Mouse (Mus musculus) embryonic facial prominence, embryonic 11.5 days (tissue): ENCODE results near the gene Prlr. TPM values are rescaled to one million over a fixed set of nuclear protein-coding genes. Genes with fewer than 3 reads are reported as not detected.

ENCODE experiments used
- ATAC-seq: fragments of 200-750 bp; cut with Nextera tagmentation; replicated peaks from 2 replicates; pipeline ENCODE4 v1.8.0; 2017; ENCODE audit warnings: low read depth; ENCODE audit not compliant: insufficient number of reproducible peaks, low FRiP score, low TSS enrichment
- DNase-seq: peaks from one replicate; pipeline ENCODE4 v3.0.0-alpha.2; 2015; ENCODE audit warnings: low spot score
- H3K27ac ChIP-seq: fragments of 300-500 bp; sonication (generic); replicated peaks from 2 replicates; pipeline ENCODE4 v1.5.1; 2014; ENCODE audit warnings: mild to moderate bottlenecking, low read depth, low read length, control low read depth
- H3K27me3 ChIP-seq: fragments of 300-500 bp; sonication (generic); 2 replicates; pipeline ENCODE4 v1.6.1; 2014; ENCODE audit warnings: mild to moderate bottlenecking, low read length, moderate library complexity, mixed read lengths; ENCODE audit not compliant: control insufficient read depth, insufficient read depth
- H3K36me3 ChIP-seq: fragments of 300-500 bp; sonication (generic); replicated peaks from 2 replicates; pipeline ENCODE4 v1.6.1; 2014; ENCODE audit warnings: low read depth, mild to moderate bottlenecking, low read length, moderate library complexity, mixed read lengths; ENCODE audit not compliant: control insufficient read depth, insufficient read depth
- H3K4me1 ChIP-seq: fragments of 300-500 bp; sonication (generic); 2 replicates; pipeline ENCODE4 v1.6.1; 2014; ENCODE audit warnings: low read length, mixed read lengths; ENCODE audit not compliant: control insufficient read depth, insufficient read depth
- H3K4me2 ChIP-seq: fragments of 300-500 bp; sonication (generic); 2 replicates; pipeline ENCODE4 v1.6.1; 2014; ENCODE audit warnings: low read depth, mild to moderate bottlenecking, control low read depth, low read length, moderate library complexity
- H3K4me3 ChIP-seq: fragments of 300-500 bp; sonication (generic); 2 replicates; pipeline ENCODE4 v1.5.1; 2014; ENCODE audit warnings: low read depth, low read length, control low read depth
- H3K9ac ChIP-seq: fragments of 300-500 bp; sonication (generic); replicated peaks from 2 replicates; pipeline ENCODE4 v1.6.1; 2014; ENCODE audit warnings: mild to moderate bottlenecking, control low read depth, low read length
- H3K9me3 ChIP-seq: fragments of 300-500 bp; sonication (generic); replicated peaks from 2 replicates; pipeline ENCODE4 v1.6.1; 2016; ENCODE audit warnings: mild to moderate bottlenecking, low read length, inconsistent platforms, mixed read lengths; ENCODE audit not compliant: control insufficient read depth
- WGBS: fragments of 180-500 bp; shearing (Covaris S2); extraction: QIAGEN DNeasy Blood & Tissue Kit; methylation state at CpG from one replicate; pipeline ENCODE4 v1.1.7; 2014; 5-methylcytosine and 5-hydroxymethylcytosine counted together
- polyA plus RNA-seq: library from polyadenylated mRNA; unstranded; fragments of >200 nt; fragmentation: Nextera tagmentation; extraction: Ambion mirVana; gene quantifications from 2 replicates; pipeline ENCODE4 v1.2.1, GENCODE M21; 2014

The Prlr gene
- polyA plus RNA-seq, 1 experiment from 2014 or later, result 0.93 TPM

DNA sequence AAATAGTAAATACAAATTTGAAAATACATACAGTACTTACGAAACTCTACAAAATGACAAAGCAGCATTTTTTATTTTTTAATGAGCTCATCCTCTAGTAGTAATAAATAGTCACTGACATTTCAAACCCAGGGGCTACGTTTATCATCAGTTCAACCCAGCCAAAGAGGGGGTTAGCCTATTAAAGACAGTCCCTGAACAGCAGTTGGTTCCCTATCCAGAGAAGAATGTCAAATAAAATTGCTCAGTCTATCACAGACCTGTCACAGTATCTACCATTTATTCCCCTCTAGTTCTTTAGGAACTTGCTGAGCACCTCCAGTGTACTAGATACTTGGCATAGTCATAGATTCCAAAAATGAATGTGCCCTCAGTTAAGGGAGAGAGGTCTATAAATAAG, 210.2 kb downstream of the Prlr start:
- H3K9me3 ChIP-seq, result no peaks in the 10 kb centered on the region
- DNase-seq (no peak), ATAC-seq (no peak)
- H3K9ac ChIP-seq, result no peak overlapping the region
- H3K27ac ChIP-seq, result no peak overlapping the region
- no peak overlapping the region for H3K4me3 ChIP-seq
- no peaks in the 10 kb centered on the region for H3K4me1 ChIP-seq
- no peaks in the 10 kb centered on the region for H3K27me3 ChIP-seq
- no peak overlapping the region for H3K4me2 ChIP-seq
- 86% methylated on average over 2 of the region's 2 CpGs for WGBS
- no peaks in the 10 kb centered on the region for H3K36me3 ChIP-seq

Other genes starting within 250 kb of the Prlr start
- not detected in 2 replicates for gene Gm21973, start 148.1 kb downstream of the Prlr start, polyA plus RNA-seq
- not detected in 2 replicates for gene Agxt2, start 181.3 kb downstream of the Prlr start, polyA plus RNA-seq